Mouse (Mus musculus) ES-E14 (cell line): ENCODE data around the gene Arntl. TPM values are rescaled to one million over a fixed set of nuclear protein-coding genes. Genes with fewer than 3 reads are reported as not detected.

Experiments used
- DNase-seq: peaks from one replicate; pipeline ENCODE4 v3.0.0-alpha.2; 2013; ENCODE audit warnings: low read depth, low spot score
- H3K27ac ChIP-seq: 2 replicates; pipeline ENCODE4 v1.5.1; 2012; ENCODE audit warnings: low read depth, mild to moderate bottlenecking, low read length, moderate library complexity, mixed read lengths; ENCODE audit not compliant: poor library complexity, insufficient read depth, severe bottlenecking
- H3K36me3 ChIP-seq: 2 replicates; pipeline ENCODE4 v1.6.1; 2012; ENCODE audit warnings: mild to moderate bottlenecking, low read length, moderate library complexity, mixed read lengths; ENCODE audit not compliant: control insufficient read depth, poor library complexity, insufficient read depth, severe bottlenecking
- H3K4me1 ChIP-seq, 2 experiments: fragments of 150-350 bp in 1 of 2; sonication (generic) in 1 of 2; 2 replicates each; pipeline ENCODE4 v1.6.1; 2012; ENCODE audit warnings: low read length in 2 of 2, mild to moderate bottlenecking in 1 of 2, mixed read lengths in 1 of 2; ENCODE audit not compliant: control insufficient read depth in 2 of 2, insufficient read depth in 2 of 2, poor library complexity in 1 of 2
- H3K4me3 ChIP-seq, 2 experiments: fragments of 150-350 bp in 1 of 2; sonication (generic) in 1 of 2; 2 replicates each; pipeline ENCODE4 v1.5.1; 2012; ENCODE audit warnings: low read length in 2 of 2, low read depth in 1 of 2, mild to moderate bottlenecking in 1 of 2, mixed read lengths in 1 of 2; ENCODE audit not compliant: insufficient read depth in 1 of 2, poor library complexity in 1 of 2, severe bottlenecking in 1 of 2
- H3K9ac ChIP-seq: 2 replicates; pipeline ENCODE4 v1.6.1; 2012; ENCODE audit warnings: low read depth, mild to moderate bottlenecking, low read length, mixed read lengths; ENCODE audit not compliant: poor library complexity, insufficient read depth, severe bottlenecking
- H3K9me3 ChIP-seq: fragments of 150-350 bp; sonication (generic); 2 replicates; pipeline ENCODE4 v1.6.1; 2012; ENCODE audit warnings: low read depth, mild to moderate bottlenecking, low read length; ENCODE audit not compliant: control insufficient read depth, insufficient read depth
- CHD2 ChIP-seq: IDR thresholded peaks from 2 replicates; pipeline ENCODE4 v1.6.1; 2014; ENCODE audit warnings: mild to moderate bottlenecking, low read depth, low read length, inconsistent platforms
- HCFC1 ChIP-seq: IDR thresholded peaks from 2 replicates; pipeline ENCODE4 v1.6.1; 2012; ENCODE audit warnings: low read length, inconsistent platforms, borderline replicate concordance; ENCODE audit not compliant: insufficient read depth
- MAFK ChIP-seq: IDR thresholded peaks from 2 replicates; pipeline ENCODE4 v1.6.1; 2014; ENCODE audit warnings: mild to moderate bottlenecking, low read depth, low read length, inconsistent platforms; ENCODE audit not compliant: insufficient read depth
- ZC3H11A ChIP-seq: IDR thresholded peaks from 2 replicates; pipeline ENCODE4 v1.6.1; 2012; ENCODE audit warnings: low read depth, mild to moderate bottlenecking, inconsistent platforms, low read length, borderline replicate concordance
- ZNF384 ChIP-seq: IDR thresholded peaks from 2 replicates; pipeline ENCODE4 v1.6.1; 2012; ENCODE audit warnings: low read depth, low read length, inconsistent platforms
- in situ Hi-C, 2 experiments: fragments of 600-800 bp; cut with MboI; formaldehyde crosslinking; loops; one replicate each; pipeline ENCODE4 v1.15.1; 2025; ENCODE audit warnings: low sequenced_read_pairs in 2 of 2, inconsistent platforms in 1 of 2; ENCODE audit not compliant: unreplicated experiment in 2 of 2
- total RNA-seq: library from RNA; depleted of rRNA; stranded (reverse); fragments of 300-350 nt; gene quantifications from 2 replicates; pipeline ENCODE4 v1.2.3, GENCODE M21; 2012

The Arntl gene
- total RNA-seq, 1 experiment = 10.0 TPM

- DNase-seq = no peak
- Histone ChIP-seq H3K9me3 (no peaks in the 10 kb centered on the region), H3K4me3 (no peak overlapping the region), H3K9ac (no peak overlapping the region), H3K27ac (no peak overlapping the region), H3K36me3 (no peaks in the 10 kb centered on the region), H3K4me1 (no peaks in the 10 kb centered on the region)
- TF ChIP-seq ZNF384 (no peak), MAFK (no peak), ZC3H11A (no peak), HCFC1 (no peak), CHD2 (no peak)
- in situ Hi-C loops = no loop called here
Observed at GRCm38 (mm10) chr7:113236135-113236534, 28.9 kb downstream of the Arntl start.

- DNase-seq = no peak
- in situ Hi-C loops = no loop called here
- no peaks in the 10 kb centered on the region for H3K36me3 ChIP-seq
- H3K4me3 ChIP-seq = no peak overlapping the region
- no peak overlapping the region for H3K9ac ChIP-seq
- no peaks in the 10 kb centered on the region for H3K9me3 ChIP-seq
- TF ChIP-seq CHD2 (no peak), MAFK (no peak), HCFC1 (no peak), ZNF384 (no peak), ZC3H11A (no peak)
- H3K27ac ChIP-seq = no peak overlapping the region
- H3K4me1 ChIP-seq = no peaks in the 10 kb centered on the region
Observed at GRCm38 (mm10) chr7:113238365-113238764, 31.1 kb downstream of the Arntl start.

- H3K4me1 ChIP-seq = no peaks in the 10 kb centered on the region
- H3K9me3 ChIP-seq = no peaks in the 10 kb centered on the region
- TF ChIP-seq ZNF384 (no peak), HCFC1 (no peak), CHD2 (no peak), ZC3H11A (no peak), MAFK (no peak)
- H3K36me3 ChIP-seq = no peaks in the 10 kb centered on the region
- no peak overlapping the region for H3K9ac ChIP-seq
- no peak overlapping the region for H3K4me3 ChIP-seq
- H3K27ac ChIP-seq = no peak overlapping the region
- in situ Hi-C loops = no loop called here
- DNase-seq = no peak
Observed at GRCm38 (mm10) chr7:113239448-113240130, 32.3 kb downstream of the Arntl start.

- H3K36me3 ChIP-seq = no peaks in the 10 kb centered on the region
- no peak overlapping the region for H3K9ac ChIP-seq
- H3K4me1 ChIP-seq = no peaks in the 10 kb centered on the region
- no peak for TF ChIP-seq HCFC1
- H3K4me3 ChIP-seq = no peak overlapping the region
- H3K27ac ChIP-seq = no peak overlapping the region
- in situ Hi-C loops = no loop called here
- no peak for DNase-seq
- no peaks in the 10 kb centered on the region for H3K9me3 ChIP-seq
Observed at GRCm38 (mm10) chr7:113240438-113240837, 33.2 kb downstream of the Arntl start.

- Histone ChIP-seq H3K4me1 (no peaks in the 10 kb centered on the region), H3K9me3 (no peaks in the 10 kb centered on the region), H3K9ac (no peak overlapping the region), H3K4me3 (no peak overlapping the region), H3K27ac (no peak overlapping the region), H3K36me3 (no peaks in the 10 kb centered on the region)
- TF ChIP-seq ZC3H11A (no peak), HCFC1 (no peak), CHD2 (no peak)
- in situ Hi-C loops = no loop called here
- DNase-seq = no peak
Observed at GRCm38 (mm10) chr7:113241901-113242661, 34.8 kb downstream of the Arntl start.
